Mouse (Mus musculus): ENCODE results near the gene Psme2.

DNA sequence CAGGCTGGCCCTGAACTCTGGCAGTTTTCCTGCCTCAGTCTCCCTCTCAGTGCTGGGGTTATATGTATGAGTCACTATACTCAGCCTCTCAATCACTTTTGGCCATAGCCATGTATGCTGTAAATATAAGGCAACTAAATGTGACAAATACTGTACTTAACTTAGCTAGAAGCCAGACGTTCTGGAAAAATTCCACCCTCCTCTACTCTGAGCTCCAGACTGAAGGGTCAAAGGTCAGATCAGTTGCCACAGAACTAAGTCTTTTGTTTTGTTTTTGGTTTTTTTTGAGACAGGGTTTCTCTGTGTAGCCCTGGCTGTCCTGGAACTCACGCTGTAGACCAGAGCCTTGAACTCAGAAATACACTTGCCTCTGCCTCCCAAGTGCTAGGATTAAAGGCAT, 25.0 kb upstream of the Psme2 start:
- no peak for TF ChIP-seq EP300 (IDR thresholded peaks at IDR 0.05)
- no peak for TF ChIP-seq CTCF (IDR thresholded peaks at IDR 0.05)

Measured in lung, postnatal 0 days (tissue).